Mouse (Mus musculus): ENCODE data around the gene Pkd1. TPM values are rescaled to one million over a fixed set of nuclear protein-coding genes. Genes with fewer than 3 reads are reported as not detected.

Gene Pkd1
- total RNA-seq (2021): 10 to 100 TPM; 46.9 to 49.1 TPM
- long read RNA-seq, experiment 1, partial matches to known transcripts: 1 of 3 reads
- long read RNA-seq, experiment 1, other reads (novel, unspliced or antisense): 2 of 3 reads
- long read RNA-seq, experiment 2, partial matches to known transcripts: 2 of 4 reads
- long read RNA-seq, experiment 2, other reads (novel, unspliced or antisense): 2 of 4 reads

- DNase-seq: peak; percentile 99
Measured at GRCm38 (mm10) chr17:24549618-24550415, at the start of gene Pkd1. TSS of gene Pkd1 (plus strand) at chr17:24549834.

- DNase-seq: no peak
Measured at GRCm38 (mm10) chr17:24502208-24502607, 47.4 kb upstream of the Pkd1 start.

GRCm38 (mm10) chr17:24504085-24504484, 45.5 kb upstream of the Pkd1 start:
- DNase-seq: no peak

GRCm38 (mm10) chr17:24505286-24505955, 44.2 kb upstream of the Pkd1 start:
- DNase-seq: no peak

- DNase-seq: peak; percentile 62 to 63
Measured at GRCm38 (mm10) chr17:24506332-24507070, 43.1 kb upstream of the Pkd1 start.

GRCm38 (mm10) chr17:24507129-24507664, 42.4 kb upstream of the Pkd1 start:
- DNase-seq: no peak

- DNase-seq: peak; percentile 47 to 52
Measured at GRCm38 (mm10) chr17:24507806-24508460, 41.7 kb upstream of the Pkd1 start.

- peak; percentile 69 to 70 for DNase-seq
Measured at GRCm38 (mm10) chr17:24513609-24514008, 36.0 kb upstream of the Pkd1 start.

- peak; percentile 23 to 45 for DNase-seq
Measured at GRCm38 (mm10) chr17:24514270-24515257, 35.1 kb upstream of the Pkd1 start.

GRCm38 (mm10) chr17:24520450-24520849, 29.2 kb upstream of the Pkd1 start:
- no peak for DNase-seq

GRCm38 (mm10) chr17:24524734-24525133, 24.9 kb upstream of the Pkd1 start:
- no peak for DNase-seq

GRCm38 (mm10) chr17:24527315-24527714, 22.3 kb upstream of the Pkd1 start:
- no peak for DNase-seq

GRCm38 (mm10) chr17:24527723-24528559, 21.7 kb upstream of the Pkd1 start, which contains the start of gene Traf7:
TSS of gene Traf7 (minus strand) at chr17:24527938.
- DNase-seq: peak; percentile 92 to 93

- DNase-seq: no peak
Measured at GRCm38 (mm10) chr17:24528560-24528918, 21.1 kb upstream of the Pkd1 start.

GRCm38 (mm10) chr17:24529007-24529451, 20.6 kb upstream of the Pkd1 start:
- DNase-seq: peak; percentile 55 to 65

- DNase-seq: no peak
Measured at GRCm38 (mm10) chr17:24529883-24530282, 19.8 kb upstream of the Pkd1 start.

GRCm38 (mm10) chr17:24530361-24531050, 19.1 kb upstream of the Pkd1 start:
- no peak for DNase-seq

- DNase-seq: no peak
Measured at GRCm38 (mm10) chr17:24531064-24531463, 18.6 kb upstream of the Pkd1 start.

- no peak for DNase-seq
Measured at GRCm38 (mm10) chr17:24532045-24532444, 17.6 kb upstream of the Pkd1 start.

All from adrenal gland, postnatal 36 days (tissue).